Mouse (Mus musculus): Measurements from ENCODE around the gene Tmprss6. TPM values are rescaled to one million over a fixed set of nuclear protein-coding genes. Genes with fewer than 3 reads are reported as not detected.

The Tmprss6 gene
- polyA plus RNA-seq, 1 experiment: 0.08 TPM

DNA sequence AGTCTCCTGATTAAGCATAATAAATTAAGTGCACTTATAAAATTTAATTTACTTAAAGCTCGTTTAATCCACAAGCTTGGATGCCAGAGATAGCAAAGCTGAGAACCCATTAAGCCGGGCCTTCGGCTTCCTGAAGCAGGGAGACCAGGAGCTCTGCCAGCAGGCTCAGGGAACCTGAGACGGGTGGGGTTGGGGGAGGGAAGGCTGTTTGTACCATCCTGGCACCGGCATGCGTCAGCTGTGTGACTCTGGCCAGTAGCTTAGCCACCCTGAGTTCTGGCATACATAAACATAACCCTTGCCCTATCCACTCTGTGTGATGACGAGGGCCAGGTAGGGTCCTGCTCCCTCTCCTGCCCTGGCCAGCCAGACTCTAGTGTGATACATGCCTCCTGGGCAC lies 12.4 kb downstream of the Tmprss6 start:
- H3K36me3 ChIP-seq (ENCODE audit: control insufficient read depth, insufficient read depth): no peaks in the 10 kb centered on the region
- peaks cover 8% of the 10 kb centered on the region for H3K27me3 ChIP-seq (ENCODE audit: control insufficient read depth, insufficient read depth, insufficient read length)
- no peak overlapping the region for H3K4me3 ChIP-seq
- TF ChIP-seq MYOD1 (IDR thresholded peaks at IDR 0.05; ENCODE audit: control insufficient read depth in 1 of 3, insufficient read length in 2 of 3, low read depth in 2 of 3) (peak in 2 of 3 experiments; percentile 71 to 95), REST (IDR thresholded peaks at IDR 0.05; ENCODE audit: insufficient read depth, insufficient read length) (no peak), USF1 (IDR thresholded peaks at IDR 0.05; ENCODE audit: low read depth) (no peak), TCF12 (IDR thresholded peaks at IDR 0.05; ENCODE audit: insufficient read depth, poor library complexity, severe bottlenecking) (peak; percentile 18), CEBPB (IDR thresholded peaks at IDR 0.05; ENCODE audit: insufficient read depth, poor library complexity, severe bottlenecking) (no peak), TCF3 (IDR thresholded peaks at IDR 0.05; ENCODE audit: insufficient read length, low read depth) (peak; percentile 19), MYOG (IDR thresholded peaks at IDR 0.05; ENCODE audit: control insufficient read depth in 1 of 3, insufficient read depth in 1 of 3, insufficient read length in 2 of 3, low read depth in 2 of 3) (peak in 2 of 3 experiments; percentile 64 to 90), SRF (IDR thresholded peaks at IDR 0.05; ENCODE audit: control insufficient read depth, insufficient read length, low read depth) (no peak)
- no peaks in the 10 kb centered on the region for H3K79me2 ChIP-seq (ENCODE audit: control insufficient read depth, insufficient read depth)
- H3ac ChIP-seq (ENCODE audit: control insufficient read depth, insufficient read length): no peak overlapping the region
- H3K4me2 ChIP-seq (ENCODE audit: low read depth): peak overlapping the region; percentile 19

DNA sequence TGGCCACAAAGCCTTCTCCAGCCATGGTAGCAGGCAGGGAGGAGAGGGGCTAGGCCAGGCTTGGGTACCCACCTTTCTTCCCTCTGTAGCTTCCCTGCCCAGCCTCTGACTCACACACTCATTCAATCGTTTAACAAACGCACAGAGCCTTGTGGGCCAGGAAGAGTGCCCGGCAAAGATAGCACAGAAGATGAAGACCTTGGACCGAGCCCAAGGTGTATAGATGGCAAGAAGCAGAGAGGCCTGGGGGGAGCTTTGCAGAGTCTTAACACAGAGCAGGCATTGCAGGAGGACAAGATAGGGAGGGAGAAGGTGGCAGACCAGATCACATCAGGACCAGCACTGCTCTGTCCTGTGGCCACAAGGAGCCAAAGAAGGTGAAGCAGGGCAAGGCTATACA lies 13.3 kb downstream of the Tmprss6 start:
- no peak overlapping the region for H3K4me2 ChIP-seq (ENCODE audit: low read depth)
- no peak overlapping the region for H3K4me3 ChIP-seq
- no peaks in the 10 kb centered on the region for H3K79me2 ChIP-seq (ENCODE audit: control insufficient read depth, insufficient read depth)
- H3ac ChIP-seq (ENCODE audit: control insufficient read depth, insufficient read length): no peak overlapping the region
- TF ChIP-seq MYOG (IDR thresholded peaks at IDR 0.05; ENCODE audit: control insufficient read depth in 1 of 3, insufficient read depth in 1 of 3, insufficient read length in 2 of 3, low read depth in 2 of 3) (no peak), TCF3 (IDR thresholded peaks at IDR 0.05; ENCODE audit: insufficient read length, low read depth) (no peak), POLR2A (IDR thresholded peaks at IDR 0.05; ENCODE audit: insufficient read length, low read depth) (no peak), E2F4 (IDR thresholded peaks at IDR 0.05; ENCODE audit: insufficient read depth) (no peak), SRF (IDR thresholded peaks at IDR 0.05; ENCODE audit: control insufficient read depth, insufficient read length, low read depth) (no peak), USF1 (IDR thresholded peaks at IDR 0.05; ENCODE audit: low read depth) (no peak), MYOD1 (IDR thresholded peaks at IDR 0.05; ENCODE audit: control insufficient read depth in 1 of 3, insufficient read length in 2 of 3, low read depth in 2 of 3) (no peak), POLR2AphosphoS2 (IDR thresholded peaks at IDR 0.05; ENCODE audit: insufficient read length, low read depth) (no peak), REST (IDR thresholded peaks at IDR 0.05; ENCODE audit: insufficient read depth, insufficient read length) (no peak), TCF12 (IDR thresholded peaks at IDR 0.05; ENCODE audit: insufficient read depth, poor library complexity, severe bottlenecking) (no peak), CEBPB (IDR thresholded peaks at IDR 0.05; ENCODE audit: insufficient read depth, poor library complexity, severe bottlenecking) (no peak), MAX (IDR thresholded peaks at IDR 0.05; ENCODE audit: low read depth) (no peak)
- no peaks in the 10 kb centered on the region for H3K27me3 ChIP-seq (ENCODE audit: control insufficient read depth, insufficient read depth, insufficient read length)
- no peaks in the 10 kb centered on the region for H3K36me3 ChIP-seq (ENCODE audit: control insufficient read depth, insufficient read depth)

DNA sequence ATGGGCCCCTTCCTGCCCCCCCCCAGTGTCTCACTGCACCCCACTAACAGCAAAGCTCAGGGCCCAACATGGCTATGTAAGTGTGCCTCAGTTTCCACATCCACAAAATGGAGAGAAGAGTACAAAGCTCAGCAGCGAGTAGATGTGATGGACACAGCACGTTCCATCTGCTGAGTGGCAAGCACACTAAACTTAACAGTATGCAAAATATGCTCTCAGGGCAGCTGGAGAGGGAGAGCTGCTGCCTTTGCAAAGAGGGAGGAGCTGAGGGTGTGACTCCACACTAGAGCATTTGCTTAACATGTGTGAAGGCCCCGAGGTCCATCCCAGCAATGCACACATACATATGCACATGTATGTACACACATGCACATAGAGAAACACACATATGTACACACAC lies 15.5 kb downstream of the Tmprss6 start:
- H3K4me2 ChIP-seq (ENCODE audit: low read depth): no peak overlapping the region
- H3K4me3 ChIP-seq: no peak overlapping the region
- H3K36me3 ChIP-seq (ENCODE audit: control insufficient read depth, insufficient read depth): no peaks in the 10 kb centered on the region
- peak; percentile 7 to 26 (median 8) for TF ChIP-seq MYOD1 (IDR thresholded peaks at IDR 0.05; ENCODE audit: control insufficient read depth in 1 of 3, insufficient read length in 2 of 3, low read depth in 2 of 3)
- no peak for TF ChIP-seq REST (IDR thresholded peaks at IDR 0.05; ENCODE audit: insufficient read depth, insufficient read length)
- no peak for TF ChIP-seq TCF3 (IDR thresholded peaks at IDR 0.05; ENCODE audit: insufficient read length, low read depth)
- peak in 1 of 3 experiments; percentile 69 for TF ChIP-seq MYOG (IDR thresholded peaks at IDR 0.05; ENCODE audit: control insufficient read depth in 1 of 3, insufficient read depth in 1 of 3, insufficient read length in 2 of 3, low read depth in 2 of 3)
- no peak for TF ChIP-seq POLR2AphosphoS2 (IDR thresholded peaks at IDR 0.05; ENCODE audit: insufficient read length, low read depth)
- no peaks in the 10 kb centered on the region for H3K79me2 ChIP-seq (ENCODE audit: control insufficient read depth, insufficient read depth)
- no peak overlapping the region for H3ac ChIP-seq (ENCODE audit: control insufficient read depth, insufficient read length)
- H3K27me3 ChIP-seq (ENCODE audit: control insufficient read depth, insufficient read depth, insufficient read length): no peaks in the 10 kb centered on the region

DNA sequence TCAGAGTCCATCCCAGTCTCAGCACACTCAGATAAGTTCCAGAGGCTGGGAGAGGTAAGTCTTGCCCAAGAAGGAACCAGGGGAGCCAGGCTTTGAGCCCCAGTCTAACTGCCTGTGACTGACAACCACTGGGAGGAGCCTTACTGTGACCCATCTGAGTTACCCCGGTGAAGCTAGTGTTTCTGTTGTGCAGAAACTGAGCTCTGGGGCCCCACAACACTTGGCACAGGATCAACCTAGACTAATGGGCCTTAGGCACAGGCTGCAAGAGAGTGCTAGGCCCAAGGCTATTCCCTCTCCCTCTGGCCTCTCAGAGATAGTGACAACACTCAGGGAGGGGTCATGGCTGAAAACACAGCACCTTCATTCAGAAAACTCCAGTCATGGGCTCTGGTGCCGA lies 17.2 kb downstream of the Tmprss6 start:
- Histone ChIP-seq H3K4me2 (ENCODE audit: low read depth) (no peak overlapping the region), H3K27me3 (ENCODE audit: control insufficient read depth, insufficient read depth, insufficient read length) (no peaks in the 10 kb centered on the region), H3K36me3 (ENCODE audit: control insufficient read depth, insufficient read depth) (no peaks in the 10 kb centered on the region), H3K4me3 (no peak overlapping the region), H3ac (ENCODE audit: control insufficient read depth, insufficient read length) (no peak overlapping the region), H3K79me2 (ENCODE audit: control insufficient read depth, insufficient read depth) (no peaks in the 10 kb centered on the region)
- TF ChIP-seq E2F4 (IDR thresholded peaks at IDR 0.05; ENCODE audit: insufficient read depth) (no peak), TCF3 (IDR thresholded peaks at IDR 0.05; ENCODE audit: insufficient read length, low read depth) (no peak), TCF12 (IDR thresholded peaks at IDR 0.05; ENCODE audit: insufficient read depth, poor library complexity, severe bottlenecking) (no peak), POLR2A (IDR thresholded peaks at IDR 0.05; ENCODE audit: insufficient read length, low read depth) (no peak), SRF (IDR thresholded peaks at IDR 0.05; ENCODE audit: control insufficient read depth, insufficient read length, low read depth) (no peak), REST (IDR thresholded peaks at IDR 0.05; ENCODE audit: insufficient read depth, insufficient read length) (no peak), POLR2AphosphoS2 (IDR thresholded peaks at IDR 0.05; ENCODE audit: insufficient read length, low read depth) (no peak), MAX (IDR thresholded peaks at IDR 0.05; ENCODE audit: low read depth) (no peak), MYOD1 (IDR thresholded peaks at IDR 0.05; ENCODE audit: control insufficient read depth in 1 of 3, insufficient read length in 2 of 3, low read depth in 2 of 3) (no peak)

DNA sequence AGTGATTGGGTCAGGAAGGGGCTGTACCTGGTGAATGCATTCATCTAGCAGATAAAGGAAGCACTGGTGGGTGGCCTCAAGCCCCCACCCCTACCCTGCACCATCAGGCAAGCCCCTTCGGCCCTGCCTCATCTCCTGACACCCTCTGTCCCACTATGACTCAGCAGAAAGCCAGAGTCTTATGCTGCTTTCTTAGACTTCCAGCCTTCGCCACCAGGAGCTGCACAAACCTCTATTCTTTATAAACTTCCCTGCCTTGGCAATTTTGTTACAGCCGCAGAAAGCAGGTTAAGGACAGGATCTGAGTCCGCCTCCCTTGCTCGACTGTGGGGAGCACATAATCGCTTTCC lies 18.0 kb downstream of the Tmprss6 start:
- no peak overlapping the region for H3ac ChIP-seq (ENCODE audit: control insufficient read depth, insufficient read length)
- H3K4me3 ChIP-seq: no peak overlapping the region
- H3K27me3 ChIP-seq (ENCODE audit: control insufficient read depth, insufficient read depth, insufficient read length): no peaks in the 10 kb centered on the region
- H3K4me2 ChIP-seq (ENCODE audit: low read depth): peak overlapping the region; percentile 40
- TF ChIP-seq MYOG (IDR thresholded peaks at IDR 0.05; ENCODE audit: control insufficient read depth in 1 of 3, insufficient read depth in 1 of 3, insufficient read length in 2 of 3, low read depth in 2 of 3) (no peak), POLR2AphosphoS2 (IDR thresholded peaks at IDR 0.05; ENCODE audit: insufficient read length, low read depth) (no peak), CEBPB (IDR thresholded peaks at IDR 0.05; ENCODE audit: insufficient read depth, poor library complexity, severe bottlenecking) (no peak), SRF (IDR thresholded peaks at IDR 0.05; ENCODE audit: control insufficient read depth, insufficient read length, low read depth) (no peak), E2F4 (IDR thresholded peaks at IDR 0.05; ENCODE audit: insufficient read depth) (no peak), USF1 (IDR thresholded peaks at IDR 0.05; ENCODE audit: low read depth) (no peak)
- H3K79me2 ChIP-seq (ENCODE audit: control insufficient read depth, insufficient read depth): no peaks in the 10 kb centered on the region
- H3K36me3 ChIP-seq (ENCODE audit: control insufficient read depth, insufficient read depth): no peaks in the 10 kb centered on the region
